Mouse (Mus musculus) brain, embryonic 14.5 days (tissue): ENCODE results near the gene Rpn1.

Source experiments
- CTCF ChIP-seq: fragments of 200-500 bp; IDR thresholded peaks from 2 replicates; pipeline ENCODE4 v1.5.1; 2012; ENCODE audit warnings: inconsistent platforms, mild to moderate bottlenecking, moderate library complexity, borderline replicate concordance; ENCODE audit not compliant: insufficient read depth, insufficient read length; ENCODE audit errors: extremely low read depth
- POLR2A ChIP-seq: fragments of 200-500 bp; IDR thresholded peaks from 2 replicates; pipeline ENCODE4 v1.6.1; 2012; ENCODE audit warnings: mild to moderate bottlenecking, inconsistent platforms, borderline replicate concordance; ENCODE audit not compliant: poor library complexity, insufficient read depth, insufficient read length, severe bottlenecking; ENCODE audit errors: extremely low read depth

- TF ChIP-seq CTCF (no peak), POLR2A (no peak)
These were observed 46.7 kb upstream of the Rpn1 start for GRCm38 (mm10) chr6:88037471-88038045.
